Mouse (Mus musculus) liver, embryonic 14.5 days (tissue): ENCODE results near the gene Golga4.

Experiments used
- CTCF ChIP-seq: IDR thresholded peaks from 2 replicates; pipeline ENCODE4 v1.5.1; 2016; ENCODE audit warnings: antibody characterized with exemption, low read depth, control low read depth
- EP300 ChIP-seq: IDR thresholded peaks from 2 replicates; pipeline ENCODE4 v1.6.1; 2016; ENCODE audit warnings: antibody characterized with exemption, low read depth

DNA sequence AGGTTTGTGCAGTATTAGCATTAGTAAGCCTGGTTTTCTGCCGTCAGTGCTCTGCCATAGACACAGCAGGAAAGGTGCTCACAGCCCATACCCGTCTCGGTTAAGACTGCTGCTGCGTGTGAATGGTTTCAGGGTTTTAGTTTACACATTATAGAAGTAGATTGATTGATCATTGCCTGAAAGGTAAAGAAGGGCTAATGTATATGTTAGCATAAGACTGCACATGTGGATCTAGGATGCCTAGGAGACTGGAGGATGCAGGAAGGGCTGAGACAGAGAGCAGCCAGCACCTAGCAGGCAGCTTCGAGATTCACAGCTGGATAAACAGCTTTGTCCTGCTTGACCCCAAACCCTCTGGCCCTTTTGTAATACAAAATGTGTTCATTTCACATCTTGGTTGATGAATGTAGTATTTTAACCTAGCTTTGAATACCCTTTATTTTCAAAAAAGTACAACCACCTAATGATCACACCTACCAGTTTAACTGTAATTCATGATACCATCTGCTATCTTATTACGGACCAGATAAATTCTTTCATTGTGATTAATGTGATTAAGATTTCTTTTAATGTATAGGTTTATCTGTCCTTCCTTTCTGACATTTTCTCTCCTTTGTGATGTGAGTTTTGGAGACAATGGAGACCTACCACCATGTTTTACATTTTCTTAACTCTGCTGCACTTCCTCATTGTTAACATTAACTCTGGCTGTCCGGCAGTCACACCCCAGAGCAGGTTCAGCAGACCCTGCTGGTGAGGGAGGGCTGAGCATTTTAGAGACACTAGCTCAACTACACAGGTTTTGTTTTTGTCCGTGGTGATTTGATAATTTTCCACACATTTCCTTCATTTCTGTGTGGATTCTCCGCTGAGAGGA is 31.6 kb downstream of the Golga4 start:
- TF ChIP-seq CTCF = no peak
- no peak for TF ChIP-seq EP300
